Mouse (Mus musculus) neural tube, embryonic 10.5 days (tissue): ENCODE measurements around the gene Zfp771.

ENCODE experiments used
- DNase-seq: peaks from one replicate; pipeline ENCODE4 v3.0.0-alpha.2; 2017; ENCODE audit warnings: low spot score; ENCODE audit errors: extremely low spot score

The Zfp771 gene

GRCm38 (mm10) chr7:127282190-127282589 lies 38.1 kb downstream of the Zfp771 start:
- DNase-seq: no peak

GRCm38 (mm10) chr7:127285154-127285553 lies 41.1 kb downstream of the Zfp771 start:
- DNase-seq: no peak

GRCm38 (mm10) chr7:127287940-127288339 lies 43.9 kb downstream of the Zfp771 start:
- no peak for DNase-seq

DNA sequence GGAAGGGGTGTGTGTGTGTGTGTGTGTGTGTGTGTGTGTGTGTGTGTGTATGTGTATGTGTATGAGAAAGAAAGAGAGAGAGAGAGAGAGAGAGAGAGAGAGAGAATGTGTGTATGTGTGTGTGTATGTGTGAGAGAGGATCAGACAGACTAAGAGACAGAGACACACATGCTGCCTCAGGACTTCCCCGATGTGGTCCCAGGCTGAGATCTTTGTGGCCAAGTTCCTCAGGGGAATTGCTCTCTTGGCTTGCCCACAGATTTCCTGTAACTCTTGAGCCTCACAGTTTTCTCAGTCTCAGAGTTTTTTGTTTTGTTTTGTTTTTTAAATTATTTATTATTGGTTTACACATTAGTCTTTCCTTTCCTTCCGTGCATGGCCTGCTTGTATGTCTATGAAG lies 45.2 kb downstream of the Zfp771 start:
- DNase-seq: no peak

DNA sequence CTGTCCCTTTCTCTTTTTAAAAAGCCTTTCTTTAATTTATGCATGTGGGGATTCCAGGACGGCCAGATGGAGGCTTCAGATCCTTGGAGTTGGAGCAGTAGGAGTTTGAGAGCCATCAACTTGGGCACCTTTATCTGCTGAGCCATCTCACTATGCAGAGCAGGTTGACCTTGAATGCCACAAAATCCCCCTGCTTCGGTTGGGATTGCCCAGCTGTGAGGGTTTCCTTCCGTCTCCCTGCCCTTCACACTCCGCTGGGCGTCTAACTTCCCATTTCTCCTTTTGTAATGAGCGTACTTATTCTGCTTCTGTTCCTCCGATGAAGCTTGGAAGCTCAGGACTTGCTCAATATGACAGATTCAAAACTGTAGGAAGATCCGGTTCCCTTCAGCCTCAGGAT lies 46.1 kb downstream of the Zfp771 start:
- no peak for DNase-seq

- DNase-seq: no peak
These were observed 52.0 kb downstream of the Zfp771 start, which contains the start of gene Itgal for GRCm38 (mm10) chr7:127296098-127296497. Itgal (plus strand) TSS chr7:127296260.

GRCm38 (mm10) chr7:127296786-127297555 lies 52.9 kb downstream of the Zfp771 start:
- DNase-seq: no peak

GRCm38 (mm10) chr7:127297586-127298193 lies 53.6 kb downstream of the Zfp771 start:
- no peak for DNase-seq
